Mouse (Mus musculus) cortical plate, adult 2 months (tissue): ENCODE measurements around the gene Prss43. TPM values are rescaled to one million over a fixed set of nuclear protein-coding genes. Genes with fewer than 3 reads are reported as not detected.
"Not testable (repeated sequence)": the region's sequence is repeated elsewhere in the genome, so short reads cannot be mapped to it uniquely, and the experiment has no call there.

Source experiments
- H3K27ac ChIP-seq: fragments of 200-500 bp; 2 replicates; pipeline ENCODE4 v1.5.1; 2012; ENCODE audit warnings: low read length, control low read depth, inconsistent platforms; ENCODE audit not compliant: insufficient read depth
- H3K4me1 ChIP-seq: fragments of 200-500 bp; 2 replicates; pipeline ENCODE4 v1.6.1; 2011; ENCODE audit warnings: low read length; ENCODE audit not compliant: control insufficient read depth, insufficient read depth
- H3K4me3 ChIP-seq: fragments of 200-500 bp; 2 replicates; pipeline ENCODE4 v1.5.1; 2011; ENCODE audit warnings: mild to moderate bottlenecking, low read length, control low read depth; ENCODE audit not compliant: insufficient read depth
- CTCF ChIP-seq: fragments of 200-500 bp; IDR thresholded peaks from 2 replicates; pipeline ENCODE4 v1.5.1; 2011; ENCODE audit warnings: mild to moderate bottlenecking, control low read depth, low read length; ENCODE audit not compliant: insufficient read depth; ENCODE audit errors: extremely low read depth
- POLR2A ChIP-seq: fragments of 200-500 bp; IDR thresholded peaks from 2 replicates; pipeline ENCODE4 v1.6.1; 2011; ENCODE audit warnings: mild to moderate bottlenecking, low read length, control low read depth; ENCODE audit not compliant: insufficient read depth; ENCODE audit errors: extremely low read depth
- polyA plus RNA-seq: library from polyadenylated mRNA; depleted of rRNA; stranded (reverse); fragments of >200 nt; gene quantifications from 2 replicates; pipeline ENCODE4 v1.2.3, GENCODE M21; 2012

The Prss43 gene
- polyA plus RNA-seq, 1 experiment: 0.08 TPM

DNA sequence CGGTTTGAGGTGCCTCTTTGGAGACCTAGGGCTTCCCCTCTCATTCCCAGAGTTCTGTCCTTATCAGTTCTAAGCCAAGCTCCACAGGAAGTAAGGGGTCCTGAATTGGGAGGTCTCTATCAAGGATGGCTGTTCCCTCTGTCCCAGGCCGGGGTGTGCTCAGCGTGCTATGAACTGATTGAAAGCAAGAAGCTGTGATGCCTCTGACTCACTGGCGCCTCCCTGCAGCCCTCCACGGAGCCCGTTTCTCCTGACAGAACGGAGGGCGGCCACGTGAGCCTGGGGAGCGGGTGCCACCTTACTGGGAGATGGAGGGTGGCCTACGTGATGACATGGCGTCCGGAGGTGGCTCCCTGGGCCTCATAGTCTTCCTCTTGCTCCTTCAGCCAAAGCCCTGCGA lies 28.6 kb upstream of the Prss43 start, which contains the start of gene Prss42:
Prss42 (plus strand) TSS at position 301 of the 400 bp plus-strand sequence.
- Histone ChIP-seq H3K4me1 (no peaks in the 10 kb centered on the region), H3K27ac (no peak within 1 kb of the TSS), H3K4me3 (no peak within 1 kb of the TSS)
- TF ChIP-seq CTCF (no peak), POLR2A (no peak)

- Histone ChIP-seq H3K27ac (no peak overlapping the region), H3K4me1 (no peaks in the 10 kb centered on the region), H3K4me3 (no peak overlapping the region)
- TF ChIP-seq POLR2A (no peak), CTCF (no peak)
These were observed 25.5 kb upstream of the Prss43 start for GRCm38 (mm10) chr9:110800834-110801479.

DNA sequence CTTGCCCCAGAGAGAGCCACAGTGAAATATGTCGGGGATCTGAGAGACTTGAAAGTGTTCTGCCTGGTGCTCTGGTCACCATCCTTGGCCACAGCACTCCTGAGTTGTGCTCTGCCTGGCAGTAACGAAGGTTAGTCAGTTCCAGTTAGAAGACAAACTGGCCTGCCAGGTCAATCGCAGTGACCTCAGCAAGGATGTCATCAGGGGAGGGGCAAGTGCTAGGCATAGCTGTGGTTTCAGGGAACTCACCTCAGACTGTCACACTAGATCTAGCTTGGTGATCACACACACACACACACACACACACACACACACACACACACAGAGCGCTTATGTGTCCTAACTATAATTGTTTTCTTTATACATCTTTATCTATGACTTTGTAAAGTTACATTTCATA lies 23.2 kb upstream of the Prss43 start:
- Histone ChIP-seq H3K4me1 (no peaks in the 10 kb centered on the region), H3K4me3 (no peak overlapping the region), H3K27ac (no peak overlapping the region)
- no peak for TF ChIP-seq POLR2A
- TF ChIP-seq CTCF: no peak

- H3K4me3 ChIP-seq: no peak overlapping the region
- no peaks in the 10 kb centered on the region for H3K4me1 ChIP-seq
- TF ChIP-seq CTCF: no peak
- no peak for TF ChIP-seq POLR2A
- no peak overlapping the region for H3K27ac ChIP-seq
These were observed 16.4 kb upstream of the Prss43 start for GRCm38 (mm10) chr9:110810051-110810450.

DNA sequence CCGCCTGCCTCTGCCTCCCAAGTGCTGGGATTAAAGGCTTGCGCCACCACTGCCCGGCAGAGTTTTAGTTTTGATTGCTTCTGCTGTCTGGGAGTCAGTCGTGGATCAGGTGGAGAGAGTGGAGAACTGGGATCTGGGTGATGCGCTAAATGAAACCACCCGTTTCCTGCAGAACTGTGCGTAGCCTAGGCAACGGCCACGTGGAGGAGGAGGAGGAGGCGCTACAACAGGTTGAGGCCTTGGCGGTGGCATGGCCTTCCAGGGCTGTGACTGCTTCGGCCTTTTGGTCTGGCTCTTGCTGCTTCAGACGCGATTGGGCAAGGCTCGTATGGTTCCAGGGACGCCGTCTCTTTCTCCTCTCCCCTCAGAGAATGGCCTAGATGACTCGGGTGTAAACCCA lies 12.7 kb upstream of the Prss43 start, which contains the start of gene Prss44:
Prss44 (plus strand) TSS at position 206 of the 400 bp plus-strand sequence.
- Histone ChIP-seq H3K4me3 (no peak within 1 kb of the TSS), H3K4me1 (no peaks in the 10 kb centered on the region), H3K27ac (no peak within 1 kb of the TSS)
- no peak for TF ChIP-seq CTCF
- TF ChIP-seq POLR2A: no peak

GRCm38 (mm10) chr9:110820546-110820945 lies 5.9 kb upstream of the Prss43 start:
- not testable (repeated sequence) for H3K4me3 ChIP-seq, H3K27ac ChIP-seq, H3K4me1 ChIP-seq

- Histone ChIP-seq H3K4me3 (no peak overlapping the region), H3K4me1 (no peaks in the 10 kb centered on the region), H3K27ac (no peak overlapping the region)
- no peak for TF ChIP-seq CTCF
These were observed 5.1 kb upstream of the Prss43 start for GRCm38 (mm10) chr9:110821436-110821835.

DNA sequence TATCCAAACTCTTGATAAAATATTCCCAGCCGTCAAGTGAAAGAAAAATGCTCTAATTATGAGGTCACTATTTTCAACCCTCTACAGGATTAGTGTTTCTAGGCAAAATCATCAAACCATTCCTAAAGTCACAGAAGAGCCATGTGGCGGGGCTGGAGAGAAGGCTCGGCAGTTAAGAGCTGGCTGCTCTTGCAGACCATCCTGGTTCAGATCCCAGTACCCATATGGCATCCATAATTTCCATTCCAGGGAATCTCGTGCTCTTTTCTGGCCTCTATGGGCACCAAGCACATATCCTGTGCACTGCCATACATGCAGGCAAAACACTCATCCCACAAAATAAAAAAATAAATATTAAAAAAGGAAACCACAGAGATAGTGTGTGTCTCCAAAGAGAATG lies 1.1 kb upstream of the Prss43 start:
- TF ChIP-seq POLR2A: no peak
- TF ChIP-seq CTCF: no peak
- H3K4me3 ChIP-seq: no peak overlapping the region
- H3K27ac ChIP-seq: no peak overlapping the region
- H3K4me1 ChIP-seq: no peaks in the 10 kb centered on the region

- no peak for TF ChIP-seq CTCF
- TF ChIP-seq POLR2A: no peak
These were observed 658 bp upstream of the Prss43 start for GRCm38 (mm10) chr9:110825832-110826231.

DNA sequence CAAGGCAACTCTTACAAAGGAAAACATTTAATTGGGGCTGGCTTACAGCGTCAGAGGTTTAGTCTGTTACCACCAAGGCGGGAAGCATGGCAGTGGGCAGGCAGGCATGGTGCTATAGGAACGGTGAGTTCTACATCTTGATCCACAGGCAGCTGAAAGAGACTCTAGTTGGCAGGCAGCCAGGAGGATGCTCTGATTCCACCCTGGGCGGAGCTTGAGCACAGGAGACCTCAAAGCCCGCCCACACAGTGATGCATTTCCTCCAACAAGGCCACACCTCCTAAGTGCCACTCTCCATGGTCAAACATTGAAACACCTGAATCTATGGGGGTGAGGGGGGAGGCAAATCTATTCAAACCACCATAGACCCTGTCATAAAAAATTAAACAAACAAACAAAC lies 6.5 kb downstream of the Prss43 start:
- no peaks in the 10 kb centered on the region for H3K4me1 ChIP-seq
- no peak overlapping the region for H3K27ac ChIP-seq
- no peak for TF ChIP-seq POLR2A
- TF ChIP-seq CTCF: no peak
- H3K4me3 ChIP-seq: no peak overlapping the region

More at GRCm38 (mm10) chr9:110825832-110826231, 658 bp upstream of the Prss43 start:
- no peak overlapping the region for H3K27ac ChIP-seq
- H3K4me3 ChIP-seq: no peak overlapping the region
- H3K4me1 ChIP-seq: no peaks in the 10 kb centered on the region

GRCm38 (mm10) chr9:110834411-110834810 lies 7.9 kb downstream of the Prss43 start, which contains the start of gene Prss45:
Gene Prss45 (plus strand): TSS chr9:110834588.
- TF ChIP-seq POLR2A (no peak), CTCF (no peak)
- H3K4me3 ChIP-seq: no peak within 1 kb of the TSS
- no peak within 1 kb of the TSS for H3K27ac ChIP-seq
- H3K4me1 ChIP-seq: no peaks in the 10 kb centered on the region
